Mouse (Mus musculus) ES-Bruce4 (cell line): ENCODE data around the gene Rap1gds1. TPM values are rescaled to one million over a fixed set of nuclear protein-coding genes. Genes with fewer than 3 reads are reported as not detected.

Experiments
- H3K27ac ChIP-seq: 2 replicates; pipeline ENCODE4 v1.5.1; 2012; ENCODE audit warnings: low read length, inconsistent platforms; ENCODE audit not compliant: insufficient read depth
- H3K27me3 ChIP-seq: 2 replicates; pipeline ENCODE4 v1.6.1; 2012; ENCODE audit warnings: mild to moderate bottlenecking, low read length, inconsistent platforms; ENCODE audit not compliant: control insufficient read depth, poor library complexity, insufficient read depth, severe bottlenecking
- H3K36me3 ChIP-seq: 2 replicates; pipeline ENCODE4 v1.6.1; 2012; ENCODE audit warnings: inconsistent platforms, mild to moderate bottlenecking, low read length, moderate library complexity; ENCODE audit not compliant: control insufficient read depth, poor library complexity, insufficient read depth, severe bottlenecking
- H3K4me1 ChIP-seq: one replicate; pipeline ENCODE4 v1.8.1; 2011; ENCODE audit warnings: low read length; ENCODE audit not compliant: control insufficient read depth, insufficient read depth
- H3K4me3 ChIP-seq: 2 replicates; pipeline ENCODE4 v1.5.1; 2011; ENCODE audit warnings: low read depth, mild to moderate bottlenecking, low read length
- H3K9ac ChIP-seq: 2 replicates; pipeline ENCODE4 v1.6.1; 2012; ENCODE audit warnings: low read depth, mild to moderate bottlenecking, inconsistent platforms; ENCODE audit not compliant: poor library complexity, severe bottlenecking
- H3K9me3 ChIP-seq: replicated peaks from 2 replicates; pipeline ENCODE4 v1.6.1; 2012; ENCODE audit warnings: mild to moderate bottlenecking, low read length, inconsistent platforms; ENCODE audit not compliant: control insufficient read depth, poor library complexity, insufficient read depth, severe bottlenecking
- CTCF ChIP-seq: IDR thresholded peaks from one replicate; pipeline ENCODE4 v1.8.1; 2011; ENCODE audit warnings: low read depth, low read length
- EP300 ChIP-seq: IDR thresholded peaks from 2 replicates; pipeline ENCODE4 v1.6.1; 2011; ENCODE audit warnings: low read depth, low read length; ENCODE audit not compliant: insufficient read depth
- POLR2A ChIP-seq: IDR thresholded peaks from one replicate; pipeline ENCODE4 v1.8.1; 2011; ENCODE audit warnings: low read length; ENCODE audit not compliant: insufficient read depth
- polyA plus RNA-seq: library from polyadenylated mRNA; stranded (reverse); fragments of >200 nt; gene quantifications from 2 replicates; pipeline ENCODE4 v1.2.4, GENCODE M21; 2011; ENCODE audit warnings: low read depth; ENCODE audit not compliant: missing spikeins, insufficient read depth, insufficient read length

Rap1gds1 gene
- polyA plus RNA-seq, 1 experiment: 48.6 TPM

GRCm38 (mm10) chr3:139005669-139006068, 69.3 kb downstream of the Rap1gds1 start:
- TF ChIP-seq POLR2A: no peak
- 0 out of 2 replicates have a peak, but pooled peaks have one; percentile 34 for TF ChIP-seq EP300
- H3K9me3 ChIP-seq: no peaks in the 10 kb centered on the region
- no peaks in the 10 kb centered on the region for H3K4me1 ChIP-seq
- H3K36me3 ChIP-seq: no peaks in the 10 kb centered on the region
- H3K9ac ChIP-seq: no peak overlapping the region
- no peaks in the 10 kb centered on the region for H3K27me3 ChIP-seq
- H3K27ac ChIP-seq: no peak overlapping the region
- H3K4me3 ChIP-seq: no peak overlapping the region

- Histone ChIP-seq H3K4me1 (no peaks in the 10 kb centered on the region), H3K9me3 (no peaks in the 10 kb centered on the region), H3K27ac (no peak overlapping the region), H3K9ac (no peak overlapping the region), H3K27me3 (no peaks in the 10 kb centered on the region), H3K4me3 (no peak overlapping the region), H3K36me3 (no peaks in the 10 kb centered on the region)
- TF ChIP-seq CTCF (no peak), EP300 (no peak), POLR2A (no peak)
These were observed 72.2 kb downstream of the Rap1gds1 start for GRCm38 (mm10) chr3:139002774-139003173.

DNA sequence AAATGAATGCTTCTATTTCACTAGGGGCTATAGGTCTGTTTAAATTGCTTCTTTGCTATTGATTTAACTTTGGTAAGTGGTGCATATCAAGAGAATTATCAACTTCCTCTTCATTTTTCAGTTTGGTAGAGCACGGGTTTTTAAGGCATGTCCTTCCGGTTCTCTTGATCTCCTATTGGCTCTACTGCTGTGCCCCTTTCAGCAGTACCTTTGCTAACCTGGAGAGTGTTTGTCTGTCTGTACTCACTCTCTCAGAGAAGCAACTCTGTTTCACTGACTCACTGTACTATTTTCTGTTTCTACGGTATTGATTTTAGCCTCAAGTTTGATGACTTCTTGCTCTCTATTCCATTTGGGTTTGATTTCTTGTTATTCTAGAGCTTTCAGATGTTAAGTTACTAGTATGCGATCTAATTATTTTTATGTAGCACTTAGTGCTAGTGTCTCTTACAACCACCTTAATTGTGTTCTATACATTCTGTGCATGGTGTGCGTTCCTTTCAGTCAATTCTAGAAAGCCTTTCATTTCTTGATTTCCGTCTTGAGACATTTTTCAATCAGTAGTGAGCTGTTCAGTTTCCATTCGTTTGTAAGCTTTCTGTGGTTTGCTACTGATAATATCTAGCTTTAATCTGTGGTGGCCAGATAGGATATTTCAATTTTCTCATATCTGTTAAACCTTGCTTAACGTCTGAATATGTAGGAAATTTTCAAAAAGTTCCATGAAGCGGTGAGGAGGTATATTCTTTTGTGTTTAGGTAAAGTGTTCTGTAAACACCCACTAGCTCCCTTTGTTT, 74.7 kb downstream of the Rap1gds1 start:
- Histone ChIP-seq H3K4me1 (no peaks in the 10 kb centered on the region), H3K4me3 (no peak overlapping the region), H3K36me3 (no peaks in the 10 kb centered on the region), H3K27ac (no peak overlapping the region), H3K9me3 (no peaks in the 10 kb centered on the region), H3K27me3 (no peaks in the 10 kb centered on the region), H3K9ac (no peak overlapping the region)
- TF ChIP-seq POLR2A (no peak), CTCF (no peak), EP300 (no peak)

DNA sequence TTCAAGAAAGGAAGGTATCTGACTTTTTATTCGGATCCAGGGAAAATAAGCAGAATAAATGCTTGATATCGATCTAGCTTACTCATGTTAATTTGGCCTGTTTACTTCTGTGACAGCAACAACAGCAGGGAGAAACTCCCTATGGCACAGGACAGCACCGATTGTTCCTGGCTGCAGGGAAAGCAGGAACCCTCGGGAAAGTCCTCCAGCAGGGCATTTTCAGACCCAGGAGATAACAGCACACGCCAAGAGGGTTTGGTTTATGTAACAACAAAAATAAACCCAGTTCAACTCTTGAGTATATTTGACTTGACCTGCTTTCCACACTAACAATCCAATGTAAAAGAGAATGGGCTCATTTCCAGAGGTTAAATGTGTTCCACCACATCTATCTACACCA, 81.5 kb downstream of the Rap1gds1 start:
- Histone ChIP-seq H3K9me3 (no peaks in the 10 kb centered on the region), H3K36me3 (no peaks in the 10 kb centered on the region), H3K9ac (no peak overlapping the region), H3K4me3 (no peak overlapping the region), H3K27ac (no peak overlapping the region), H3K27me3 (no peaks in the 10 kb centered on the region), H3K4me1 (peaks cover 3% of the 10 kb centered on the region)
- TF ChIP-seq EP300 (no peak), POLR2A (no peak), CTCF (no peak)

DNA sequence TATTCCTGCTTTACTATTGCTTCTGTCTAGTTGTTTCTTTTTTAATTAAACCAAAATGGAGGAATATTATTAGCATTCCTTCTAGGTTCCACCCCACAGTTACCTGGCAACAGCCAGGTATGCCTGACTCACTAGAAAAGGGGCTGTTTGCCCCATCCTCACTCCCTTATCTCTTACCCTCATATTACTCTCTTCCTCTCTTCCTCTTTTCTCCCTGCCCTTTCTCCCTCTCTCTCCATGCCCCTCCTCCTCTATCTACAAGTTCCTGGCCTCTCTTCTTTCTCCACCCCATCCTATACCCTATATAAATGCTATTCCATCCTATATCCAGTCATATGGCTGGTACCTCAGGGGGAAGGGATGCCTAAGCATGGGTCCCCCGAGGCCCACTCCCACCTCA, 83.6 kb downstream of the Rap1gds1 start:
- H3K4me1 ChIP-seq: peaks cover 3% of the 10 kb centered on the region

DNA sequence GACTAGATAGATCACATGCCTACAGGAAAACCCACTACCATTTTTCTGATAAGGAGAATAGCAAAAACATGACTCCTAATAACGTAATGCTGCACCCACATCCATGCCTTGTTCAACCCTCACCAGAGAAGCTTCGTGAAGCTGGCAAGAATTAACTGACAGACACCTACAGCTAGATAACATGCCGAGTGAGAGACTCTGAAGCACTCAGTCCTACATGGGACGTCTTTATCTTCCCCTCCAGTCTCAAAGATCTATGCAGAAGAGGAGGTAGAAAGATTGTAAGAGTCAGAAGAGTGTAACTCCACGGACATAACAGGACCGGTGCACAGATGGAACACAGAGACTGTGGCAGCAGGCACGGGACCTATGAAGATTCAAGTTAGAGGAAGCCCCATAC, 85.9 kb downstream of the Rap1gds1 start:
- no peaks in the 10 kb centered on the region; the same call in 1 of the 2 replicates for H3K9me3 ChIP-seq
- no peaks in the 10 kb centered on the region for H3K27me3 ChIP-seq
- no peaks in the 10 kb centered on the region for H3K36me3 ChIP-seq
- no peak overlapping the region for H3K27ac ChIP-seq
- H3K4me3 ChIP-seq: no peak overlapping the region
- H3K9ac ChIP-seq: no peak overlapping the region
- TF ChIP-seq EP300 (no peak), POLR2A (no peak), CTCF (no peak)
- peaks cover 3% of the 10 kb centered on the region for H3K4me1 ChIP-seq

More for the DNA sequence above, 83.6 kb downstream of the Rap1gds1 start:
- TF ChIP-seq POLR2A (no peak), EP300 (no peak), CTCF (no peak)
- Histone ChIP-seq H3K27ac (no peak overlapping the region), H3K9me3 (no peaks in the 10 kb centered on the region; the same call in 1 of the 2 replicates), H3K36me3 (no peaks in the 10 kb centered on the region), H3K4me3 (no peak overlapping the region), H3K27me3 (no peaks in the 10 kb centered on the region), H3K9ac (no peak overlapping the region)
